Mouse (Mus musculus): ENCODE data around the gene Nampt.

DNA sequence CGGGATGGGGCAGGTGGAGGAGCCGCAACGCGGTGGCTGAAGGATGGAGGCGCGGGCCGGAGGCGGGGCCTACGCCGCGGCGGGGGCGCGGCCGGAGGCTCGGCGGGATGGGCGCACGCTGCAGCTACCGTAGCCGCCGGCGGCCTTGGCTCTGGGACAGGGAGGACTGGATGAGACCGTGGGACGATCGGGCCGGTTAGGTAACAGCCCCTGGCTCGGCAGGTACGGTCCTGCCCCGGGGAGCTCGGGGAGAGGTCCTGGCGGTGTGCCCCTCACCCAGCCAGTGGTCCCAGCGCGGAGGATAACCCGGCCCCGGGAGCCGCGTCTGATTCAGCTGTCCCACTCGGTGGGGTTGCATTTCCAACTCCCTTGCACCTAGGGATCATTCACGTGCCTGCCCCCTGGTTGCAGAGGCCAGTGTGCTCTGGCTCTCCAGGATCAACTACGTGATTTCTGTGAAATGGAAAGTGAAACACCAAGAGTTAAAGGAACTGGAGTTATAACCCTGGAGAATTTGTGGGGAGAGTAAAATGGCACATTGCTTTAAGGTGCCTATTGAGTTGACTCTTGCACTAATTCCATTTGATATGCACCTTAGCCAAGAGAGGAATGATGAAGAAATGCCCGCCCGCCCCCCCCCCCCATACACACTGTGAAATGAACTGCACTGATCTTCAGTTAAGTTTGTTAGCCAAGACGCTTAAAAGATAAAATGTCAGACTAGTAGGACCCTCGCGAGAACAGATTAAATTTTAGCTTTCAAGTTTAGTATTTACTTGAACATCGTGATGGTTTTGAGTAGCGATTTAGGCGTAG, 1.6 kb downstream of the Nampt start:
- TF ChIP-seq CTCF (IDR thresholded peaks at IDR 0.05; ENCODE audit: borderline replicate concordance, insufficient read depth, low read length), result peak; percentile 10; the same call in 1 of the 2 replicates
- no peak; the same call in 1 of the 2 replicates for TF ChIP-seq POLR2A (IDR thresholded peaks at IDR 0.05; ENCODE audit: low read depth, low read length)

All from embryonic fibroblast, embryonic 13.5 days (primary cell).